Mouse (Mus musculus) embryonic stem cell, embryonic (primary cell): ENCODE data around the gene Ankrd24.

Experiments used
- CTCF ChIA-PET, 4 experiments: fragments of 300-600 bp in 2 of 4; fragments of 350-600 bp in 2 of 4; sonication (Branson Sonifier 250); formaldehyde crosslinking; loops; one replicate each; lab custom pipeline; 2022; ENCODE audit warnings: inconsistent platforms in 2 of 4; lab: Charles Lee
- POLR2A ChIA-PET, 4 experiments: fragments of 300-600 bp in 2 of 4; fragments of 350-600 bp in 2 of 4; sonication (Branson Sonifier 250); formaldehyde crosslinking; loops; one replicate each; lab custom pipeline; 2022; ENCODE audit warnings: antibody characterized with exemption in 4 of 4, inconsistent platforms in 1 of 4; lab: Charles Lee

The Ankrd24 gene

DNA sequence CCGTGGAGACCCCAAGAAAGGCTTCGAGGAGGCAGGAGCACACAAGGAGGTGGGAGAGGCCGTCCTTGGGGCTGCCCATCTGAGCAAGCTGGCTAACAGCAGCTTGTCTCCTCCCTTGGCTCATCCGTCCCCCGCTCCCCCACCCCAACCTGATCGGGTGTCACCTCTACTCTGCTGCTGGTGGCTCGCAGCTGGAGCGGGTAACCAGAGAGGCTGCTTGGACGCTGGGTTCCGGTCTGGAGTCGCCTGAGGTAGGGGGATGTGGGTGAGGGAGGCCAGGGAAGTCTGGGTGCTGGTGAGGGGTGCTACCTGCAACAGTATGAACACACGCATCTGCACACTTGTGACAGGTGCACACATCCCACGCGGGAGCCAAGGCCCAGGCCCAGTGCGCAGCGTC lies at the start of gene Ankrd24:
Ankrd24 (plus strand) TSS at position 151 of the 400 bp plus-strand sequence.
- ChIA-PET CTCF (no interaction called here), POLR2A (interaction anchor here in 3 of 4 experiments (1.0 to 6.4 kb wide), 8 partner anchors 13 to 91 kb away, joined by 3 to 54 read pairs (median 10); partner anchors contain the start of gene Gna11 (in 1 of the 3))

DNA sequence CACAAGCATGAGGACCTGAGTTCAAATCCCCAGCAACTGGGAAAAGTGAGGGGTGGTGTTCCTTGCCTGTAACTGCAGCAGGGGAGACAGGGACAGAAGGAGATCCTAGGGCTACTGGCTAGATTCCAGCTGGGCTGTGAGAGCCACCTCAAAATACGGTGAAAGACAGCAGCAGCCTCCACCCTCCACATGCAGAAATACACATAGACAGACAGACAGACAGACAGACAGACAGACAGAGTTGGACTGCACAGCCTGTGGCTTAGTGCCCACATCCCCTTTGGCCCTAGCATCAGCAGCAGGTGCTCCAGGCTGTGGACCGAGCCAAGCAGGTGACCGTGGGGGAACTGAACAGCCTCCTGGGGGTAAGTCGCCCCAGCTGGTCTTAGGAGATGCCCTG lies 48.4 kb upstream of the Ankrd24 start:
- POLR2A ChIA-PET = interaction anchor here in 2 of 4 experiments (0.8 to 2.5 kb wide), 6 partner anchors 8 to 21 kb away, joined by 3 to 11 read pairs (median 4); partner anchors contain the start of gene Tle6 (in 1 of the 2)
- CTCF ChIA-PET = interaction anchor here in 1 of 4 experiments (0.5 to 1.8 kb wide), 2 partner anchors 15 to 25 kb away, joined by 3 to 6 read pairs; no protein-coding TSS in a partner anchor

GRCm38 (mm10) chr10:81580441-81581070 lies 47.8 kb upstream of the Ankrd24 start:
- ChIA-PET CTCF (interaction anchor here in 2 of 4 experiments (0.5 to 1.8 kb wide), 5 partner anchors 12 to 29 kb away, joined by 3 to 6 read pairs (median 3); no protein-coding TSS in a partner anchor), POLR2A (interaction anchor here in 3 of 4 experiments (0.5 to 2.5 kb wide), 9 partner anchors 9 to 74 kb away, joined by 3 to 11 read pairs (median 3); partner anchors contain the start of gene Tle6 (in 1 of the 3))

DNA sequence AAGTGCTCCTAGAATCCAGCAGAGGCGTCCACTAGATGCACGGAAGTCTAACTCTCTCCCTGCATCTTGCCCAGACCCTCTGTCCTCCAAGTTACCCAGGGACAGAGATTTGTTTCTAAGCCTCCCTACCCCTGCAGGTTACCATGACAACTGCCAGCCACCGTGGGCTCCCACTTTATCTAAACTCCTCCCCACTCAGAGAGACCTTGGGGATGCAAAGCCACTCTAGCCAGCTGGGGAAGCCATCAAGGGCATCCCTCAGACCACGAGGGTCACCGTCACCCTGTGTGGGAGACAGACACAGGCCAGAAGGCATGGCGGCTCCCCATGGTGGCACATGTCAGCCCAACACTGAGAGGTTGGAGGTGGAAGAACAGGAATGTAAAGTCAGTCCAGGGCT lies 45.0 kb upstream of the Ankrd24 start:
- ChIA-PET POLR2A (interaction anchor here in 3 of 4 experiments (0.7 to 1.4 kb wide), 4 partner anchors 12 to 76 kb away, joined by 3 read pairs; no protein-coding TSS in a partner anchor), CTCF (no interaction called here)

GRCm38 (mm10) chr10:81588739-81589138 lies 39.6 kb upstream of the Ankrd24 start:
- ChIA-PET POLR2A (interaction anchor here in 3 of 4 experiments (0.6 to 2.5 kb wide), 12 partner anchors 9 to 765 kb away, joined by 3 to 6 read pairs (median 3); partner anchors contain the start of genes Gm4924 (in 1 of the 3) and Tle2 (in 1 of the 3)), CTCF (interaction anchor here in 3 of 4 experiments (0.6 to 1.3 kb wide), 5 partner anchors 14 to 548 kb away, joined by 3 to 6 read pairs (median 3); no protein-coding TSS in a partner anchor)

GRCm38 (mm10) chr10:81591846-81592245 lies 36.5 kb upstream of the Ankrd24 start:
- CTCF ChIA-PET = interaction anchor here in 1 of 4 experiments (1.0 kb wide), 1 partner anchor 40 kb away, joined by 3 read pairs; no protein-coding TSS in a partner anchor
- POLR2A ChIA-PET = interaction anchor here in 1 of 4 experiments (1.3 kb wide), 1 partner anchor 10 kb away, joined by 3 read pairs; no protein-coding TSS in a partner anchor

DNA sequence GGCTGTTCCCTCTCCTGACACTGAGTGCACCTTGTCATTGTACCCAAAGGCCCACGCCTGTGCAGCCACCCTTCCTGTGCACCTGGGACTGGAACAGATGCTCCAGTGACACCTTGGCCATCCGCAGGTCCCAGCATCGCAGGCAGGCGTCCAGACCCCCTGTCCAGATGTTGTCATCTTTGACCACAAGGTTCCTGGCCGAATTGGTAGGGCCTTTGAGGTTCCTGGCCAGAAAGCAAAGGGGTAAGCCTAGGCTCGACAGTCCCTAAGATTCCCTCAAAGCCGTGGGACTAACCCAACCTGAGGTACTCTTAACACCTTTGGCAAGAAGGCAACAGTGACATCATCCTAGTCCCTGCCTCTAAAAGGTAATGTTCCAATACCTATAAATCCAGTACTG lies 35.7 kb upstream of the Ankrd24 start:
- POLR2A ChIA-PET = no interaction called here

DNA sequence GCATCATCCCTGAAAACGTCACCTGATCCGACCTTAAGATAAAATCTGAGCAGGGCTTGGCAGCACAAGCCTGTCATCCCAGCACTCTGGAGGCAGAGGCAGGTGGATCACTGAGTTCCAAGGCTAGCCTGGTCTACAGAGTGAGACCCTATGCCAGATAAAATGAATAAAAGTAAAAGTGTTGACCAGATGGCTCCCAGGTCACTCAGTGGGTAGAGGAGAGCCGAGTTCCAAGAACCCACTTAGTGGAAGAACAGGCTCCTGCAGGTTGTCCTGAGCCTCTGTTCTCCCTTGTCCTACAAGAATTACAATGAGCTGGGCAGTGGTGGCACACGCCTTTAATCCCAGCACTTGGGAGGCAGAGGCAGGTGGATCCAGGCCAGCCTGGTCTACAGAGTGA lies 35.1 kb upstream of the Ankrd24 start:
- ChIA-PET POLR2A (interaction anchor here in 1 of 4 experiments (0.7 to 1.6 kb wide), 2 partner anchors 13 to 22 kb away, joined by 3 to 4 read pairs; no protein-coding TSS in a partner anchor), CTCF (interaction anchor here in 3 of 4 experiments (0.6 to 1.8 kb wide), 6 partner anchors 10 to 36 kb away, joined by 3 to 4 read pairs (median 4); no protein-coding TSS in a partner anchor)

More for the DNA sequence above, 35.7 kb upstream of the Ankrd24 start:
- CTCF ChIA-PET = no interaction called here

DNA sequence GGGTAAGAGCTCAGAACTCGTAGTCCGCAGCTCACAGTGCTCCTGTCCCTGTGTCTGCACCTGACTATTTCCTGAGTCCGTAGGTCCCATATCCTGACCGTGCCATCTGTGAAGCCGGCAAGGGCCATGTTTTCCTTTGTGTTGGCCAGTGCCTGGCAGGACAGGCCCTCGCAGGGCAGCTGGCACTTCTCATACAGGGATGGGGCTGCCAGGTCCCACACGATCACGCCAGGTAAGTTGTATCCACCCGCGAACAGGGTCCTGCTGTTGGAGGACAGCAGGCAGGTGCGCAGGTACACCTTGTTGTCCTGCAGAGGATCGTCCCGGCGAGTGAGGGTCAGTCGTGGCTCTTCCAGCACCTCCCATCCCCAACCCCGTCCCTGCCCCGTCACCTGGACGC lies 34.4 kb upstream of the Ankrd24 start:
- POLR2A ChIA-PET = interaction anchor here in 3 of 4 experiments (0.6 to 1.6 kb wide), 6 partner anchors 9 to 23 kb away, joined by 3 to 6 read pairs (median 4); no protein-coding TSS in a partner anchor
- CTCF ChIA-PET = interaction anchor here in 3 of 4 experiments (0.6 to 1.8 kb wide), 9 partner anchors 9 to 353 kb away, joined by 3 to 4 read pairs (median 3); no protein-coding TSS in a partner anchor

DNA sequence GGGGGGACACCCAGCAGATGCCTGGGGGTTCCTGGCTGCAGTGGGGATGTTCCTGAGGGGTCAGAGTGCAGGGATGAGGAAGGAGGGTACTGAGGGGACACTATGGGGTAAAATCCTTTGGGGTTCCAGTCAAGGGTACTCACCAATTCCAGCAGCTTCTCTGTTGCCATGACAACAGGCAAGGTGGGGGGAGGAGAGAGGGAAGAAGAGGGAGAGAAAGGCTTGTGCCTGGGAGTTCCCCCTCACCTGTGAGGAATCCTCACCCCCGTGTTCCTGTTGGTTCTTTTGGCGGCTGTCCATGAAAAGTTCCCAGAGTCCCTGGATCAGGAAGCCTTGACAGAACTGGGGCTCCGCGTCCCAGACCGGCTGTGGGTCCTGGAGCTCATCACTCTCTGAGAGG lies 32.7 kb upstream of the Ankrd24 start:
- CTCF ChIA-PET = interaction anchor here in 3 of 4 experiments (0.5 to 2.2 kb wide), 4 partner anchors 9 to 58 kb away, joined by 3 to 5 read pairs (median 3); no protein-coding TSS in a partner anchor
- POLR2A ChIA-PET = interaction anchor here in 2 of 4 experiments (0.5 to 1.7 kb wide), 6 partner anchors 10 to 89 kb away, joined by 3 to 7 read pairs (median 4); no protein-coding TSS in a partner anchor

- CTCF ChIA-PET = interaction anchor here (0.6 to 2.2 kb wide), 11 partner anchors 8 to 986 kb away, joined by 3 to 10 read pairs (median 4); partner anchors contain the start of gene Tle2 (in 1 of the 4)
- POLR2A ChIA-PET = interaction anchor here in 3 of 4 experiments (0.6 to 3.2 kb wide), 16 partner anchors 10 to 195 kb away, joined by 3 to 15 read pairs (median 3); partner anchors contain the start of gene Sirt6 (in 1 of the 3)
Measured at GRCm38 (mm10) chr10:81596611-81597010, 31.7 kb upstream of the Ankrd24 start.

GRCm38 (mm10) chr10:81597137-81597950 lies 31.0 kb upstream of the Ankrd24 start:
- ChIA-PET CTCF (interaction anchor here (0.5 to 2.2 kb wide), 19 partner anchors 16 to 986 kb away, joined by 3 to 14 read pairs (median 5); partner anchors contain the start of gene Tle2 (in 1 of the 4)), POLR2A (interaction anchor here in 3 of 4 experiments (0.6 to 3.2 kb wide), 21 partner anchors 9 to 1583 kb away, joined by 3 to 15 read pairs (median 3); partner anchors contain the start of gene Sirt6 (in 1 of the 3))

- CTCF ChIA-PET = interaction anchor here in 3 of 4 experiments (0.9 to 2.2 kb wide), 5 partner anchors 27 to 113 kb away, joined by 3 to 10 read pairs (median 3); no protein-coding TSS in a partner anchor
- POLR2A ChIA-PET = interaction anchor here in 2 of 4 experiments (1.3 to 3.2 kb wide), 5 partner anchors 10 to 27 kb away, joined by 3 to 15 read pairs (median 6); no protein-coding TSS in a partner anchor
Measured at GRCm38 (mm10) chr10:81598342-81598741, 30.0 kb upstream of the Ankrd24 start.

GRCm38 (mm10) chr10:81598871-81599270 lies 29.5 kb upstream of the Ankrd24 start:
- POLR2A ChIA-PET = interaction anchor here in 1 of 4 experiments (1.6 to 3.2 kb wide), 2 partner anchors 11 to 27 kb away, joined by 6 to 15 read pairs; no protein-coding TSS in a partner anchor
- CTCF ChIA-PET = interaction anchor here in 2 of 4 experiments (0.6 to 2.2 kb wide), 2 partner anchors 48 to 187 kb away, joined by 4 to 8 read pairs; no protein-coding TSS in a partner anchor

GRCm38 (mm10) chr10:81599630-81600029 lies 28.7 kb upstream of the Ankrd24 start:
- POLR2A ChIA-PET = interaction anchor here in 3 of 4 experiments (0.9 to 3.2 kb wide), 5 partner anchors 12 to 34 kb away, joined by 3 to 16 read pairs (median 6); no protein-coding TSS in a partner anchor
- CTCF ChIA-PET = interaction anchor here in 3 of 4 experiments (0.5 to 2.3 kb wide), 5 partner anchors 49 to 187 kb away, joined by 3 to 9 read pairs (median 4); no protein-coding TSS in a partner anchor

DNA sequence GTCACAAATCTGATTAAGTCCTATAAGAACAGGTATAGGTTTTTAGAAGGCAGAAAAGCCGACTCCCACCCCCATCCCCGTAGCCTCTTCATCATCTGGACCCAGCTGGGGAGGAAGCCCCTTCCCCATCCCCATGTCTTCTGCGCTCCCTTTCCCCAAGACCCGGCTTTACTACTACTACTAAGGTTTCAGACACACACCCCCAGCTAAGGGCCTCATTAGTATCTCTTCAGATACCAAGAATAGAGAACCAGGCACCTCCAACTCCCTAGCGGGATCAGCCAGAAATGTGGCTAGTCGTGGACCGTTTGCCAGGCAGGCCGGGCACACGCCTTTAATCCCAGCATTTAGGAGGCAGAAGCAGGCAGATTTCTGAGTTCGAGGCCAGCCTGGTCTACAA lies 28.2 kb upstream of the Ankrd24 start:
- ChIA-PET POLR2A (interaction anchor here in 3 of 4 experiments (0.9 to 2.6 kb wide), 5 partner anchors 12 to 33 kb away, joined by 3 to 16 read pairs (median 3); no protein-coding TSS in a partner anchor), CTCF (interaction anchor here in 2 of 4 experiments (0.5 to 2.3 kb wide), 3 partner anchors 29 to 50 kb away, joined by 3 to 9 read pairs (median 5); no protein-coding TSS in a partner anchor)
